Mouse (Mus musculus): ENCODE data around the gene Rhobtb3. TPM values are rescaled to one million over a fixed set of nuclear protein-coding genes. Genes with fewer than 3 reads are reported as not detected.

Gene Rhobtb3
- total and polyA plus RNA-seq, 3 experiments, result 7.1 to 38.6 (median 23.7) TPM

- Histone ChIP-seq H3K36me3 (replicated peaks) (peaks cover 9% of the 10 kb centered on the region), H3K4me1 (ENCODE audit: insufficient read depth, low read depth, low read length) (peaks cover 48% of the 10 kb centered on the region), H3K4me3 (ENCODE audit: low read depth, low read length) (no peak overlapping the region), H3K27me3 (ENCODE audit: insufficient read depth, low read length) (no peaks in the 10 kb centered on the region), H3K9me3 (replicated peaks) (no peaks in the 10 kb centered on the region)
- no peak for ATAC-seq (ENCODE audit: extremely low read depth, insufficient number of reproducible peaks, low FRiP score, poor library complexity, severe bottlenecking)
- DNase-seq (ENCODE audit: low spot score), result no peak
- TF ChIP-seq GATA1 (IDR thresholded peaks at IDR 0.05; ENCODE audit: borderline replicate concordance, low read length) (no peak), GATA2 (IDR thresholded peaks at IDR 0.05; ENCODE audit: borderline replicate concordance, low read depth, low read length) (no peak), POLR2AphosphoS5 (IDR thresholded peaks at IDR 0.05; ENCODE audit: insufficient replicate concordance, low read depth, low read length) (no peak), TAL1 (conservative IDR thresholded peaks at IDR 0.05; ENCODE audit: low read depth, low read length) (no peak), CTCF (IDR thresholded peaks at IDR 0.05; ENCODE audit: low read depth, low read length) (no peak)
Observed at GRCm38 (mm10) chr13:75838506-75838905, 105.2 kb downstream of the Rhobtb3 start.

- ATAC-seq (ENCODE audit: extremely low read depth, insufficient number of reproducible peaks, low FRiP score, poor library complexity, severe bottlenecking), result no peak
- H3K9me3 ChIP-seq (replicated peaks), result no peaks in the 10 kb centered on the region
- DNase-seq (ENCODE audit: low spot score), result no peak
- peaks cover 25% of the 10 kb centered on the region for H3K4me1 ChIP-seq (ENCODE audit: insufficient read depth, low read depth, low read length)
- no peaks in the 10 kb centered on the region for H3K36me3 ChIP-seq (replicated peaks)
- H3K4me3 ChIP-seq (ENCODE audit: low read depth, low read length), result no peak overlapping the region
- H3K27me3 ChIP-seq (ENCODE audit: insufficient read depth, low read length), result no peaks in the 10 kb centered on the region
- TF ChIP-seq TAL1 (conservative IDR thresholded peaks at IDR 0.05; ENCODE audit: low read depth, low read length) (no peak), GATA2 (IDR thresholded peaks at IDR 0.05; ENCODE audit: borderline replicate concordance, low read depth, low read length) (no peak), CTCF (IDR thresholded peaks at IDR 0.05; ENCODE audit: low read depth, low read length) (no peak), GATA1 (IDR thresholded peaks at IDR 0.05; ENCODE audit: borderline replicate concordance, low read length) (no peak), POLR2AphosphoS5 (IDR thresholded peaks at IDR 0.05; ENCODE audit: insufficient replicate concordance, low read depth, low read length) (no peak)
Observed at GRCm38 (mm10) chr13:75835461-75835860, 108.3 kb downstream of the Rhobtb3 start.

- TF ChIP-seq CTCF (IDR thresholded peaks at IDR 0.05; ENCODE audit: low read depth, low read length) (no peak), GATA1 (IDR thresholded peaks at IDR 0.05; ENCODE audit: borderline replicate concordance, low read length) (no peak), TAL1 (conservative IDR thresholded peaks at IDR 0.05; ENCODE audit: low read depth, low read length) (no peak), POLR2AphosphoS5 (IDR thresholded peaks at IDR 0.05; ENCODE audit: insufficient replicate concordance, low read depth, low read length) (no peak), GATA2 (IDR thresholded peaks at IDR 0.05; ENCODE audit: borderline replicate concordance, low read depth, low read length) (no peak)
- no peaks in the 10 kb centered on the region for H3K9me3 ChIP-seq (replicated peaks)
- no peaks in the 10 kb centered on the region for H3K36me3 ChIP-seq (replicated peaks)
- no peaks in the 10 kb centered on the region for H3K27me3 ChIP-seq (ENCODE audit: insufficient read depth, low read length)
- ATAC-seq (ENCODE audit: extremely low read depth, insufficient number of reproducible peaks, low FRiP score, poor library complexity, severe bottlenecking) (no peak), DNase-seq (ENCODE audit: low spot score) (no peak)
- H3K4me3 ChIP-seq (ENCODE audit: low read depth, low read length), result no peak overlapping the region
- H3K4me1 ChIP-seq (ENCODE audit: insufficient read depth, low read depth, low read length), result peaks cover 7% of the 10 kb centered on the region; the same call in 1 of the 2 replicates
Observed at GRCm38 (mm10) chr13:75833499-75833898, 110.2 kb downstream of the Rhobtb3 start.

- no peak for ATAC-seq (ENCODE audit: extremely low read depth, insufficient number of reproducible peaks, low FRiP score, poor library complexity, severe bottlenecking)
Observed at GRCm38 (mm10) chr13:75832697-75833096, 111.0 kb downstream of the Rhobtb3 start.

GRCm38 (mm10) chr13:75831710-75832109 lies 112.0 kb downstream of the Rhobtb3 start:
- Histone ChIP-seq H3K4me1 (ENCODE audit: insufficient read depth, low read depth, low read length) (0 out of 2 replicates have a peak, but pooled peaks cover 3% of the 10 kb centered on the region), H3K36me3 (replicated peaks) (no peaks in the 10 kb centered on the region), H3K27me3 (ENCODE audit: insufficient read depth, low read length) (no peaks in the 10 kb centered on the region), H3K4me3 (ENCODE audit: low read depth, low read length) (no peak overlapping the region), H3K9me3 (replicated peaks) (no peaks in the 10 kb centered on the region)
- TF ChIP-seq POLR2AphosphoS5 (IDR thresholded peaks at IDR 0.05; ENCODE audit: insufficient replicate concordance, low read depth, low read length), result no peak
- TF ChIP-seq GATA2 (IDR thresholded peaks at IDR 0.05; ENCODE audit: borderline replicate concordance, low read depth, low read length), result no peak
- TF ChIP-seq TAL1 (conservative IDR thresholded peaks at IDR 0.05; ENCODE audit: low read depth, low read length), result no peak
- no peak for TF ChIP-seq GATA1 (IDR thresholded peaks at IDR 0.05; ENCODE audit: borderline replicate concordance, low read length)
- no peak for TF ChIP-seq CTCF (IDR thresholded peaks at IDR 0.05; ENCODE audit: low read depth, low read length)
- ATAC-seq (ENCODE audit: extremely low read depth, insufficient number of reproducible peaks, low FRiP score, poor library complexity, severe bottlenecking) (no peak), DNase-seq (ENCODE audit: low spot score) (no peak)

More at GRCm38 (mm10) chr13:75832697-75833096, 111.0 kb downstream of the Rhobtb3 start:
- Histone ChIP-seq H3K4me3 (ENCODE audit: low read depth, low read length) (no peak overlapping the region), H3K27me3 (ENCODE audit: insufficient read depth, low read length) (no peaks in the 10 kb centered on the region), H3K36me3 (replicated peaks) (no peaks in the 10 kb centered on the region), H3K9me3 (replicated peaks) (no peaks in the 10 kb centered on the region), H3K4me1 (ENCODE audit: insufficient read depth, low read depth, low read length) (0 out of 2 replicates have a peak, but pooled peaks cover 3% of the 10 kb centered on the region)
- no peak for DNase-seq (ENCODE audit: low spot score)
- no peak for TF ChIP-seq GATA1 (IDR thresholded peaks at IDR 0.05; ENCODE audit: borderline replicate concordance, low read length)
- no peak for TF ChIP-seq TAL1 (conservative IDR thresholded peaks at IDR 0.05; ENCODE audit: low read depth, low read length)
- no peak for TF ChIP-seq CTCF (IDR thresholded peaks at IDR 0.05; ENCODE audit: low read depth, low read length)
- TF ChIP-seq POLR2AphosphoS5 (IDR thresholded peaks at IDR 0.05; ENCODE audit: insufficient replicate concordance, low read depth, low read length), result no peak
- no peak for TF ChIP-seq GATA2 (IDR thresholded peaks at IDR 0.05; ENCODE audit: borderline replicate concordance, low read depth, low read length)

GRCm38 (mm10) chr13:75830708-75831107 lies 113.0 kb downstream of the Rhobtb3 start:
- TF ChIP-seq GATA1 (IDR thresholded peaks at IDR 0.05; ENCODE audit: borderline replicate concordance, low read length), result no peak
- TF ChIP-seq TAL1 (conservative IDR thresholded peaks at IDR 0.05; ENCODE audit: low read depth, low read length), result no peak
- no peak for TF ChIP-seq POLR2AphosphoS5 (IDR thresholded peaks at IDR 0.05; ENCODE audit: insufficient replicate concordance, low read depth, low read length)
- no peak for TF ChIP-seq CTCF (IDR thresholded peaks at IDR 0.05; ENCODE audit: low read depth, low read length)
- no peak for TF ChIP-seq GATA2 (IDR thresholded peaks at IDR 0.05; ENCODE audit: borderline replicate concordance, low read depth, low read length)
- Histone ChIP-seq H3K36me3 (replicated peaks) (no peaks in the 10 kb centered on the region), H3K4me1 (ENCODE audit: insufficient read depth, low read depth, low read length) (0 out of 2 replicates have a peak, but pooled peaks cover 3% of the 10 kb centered on the region), H3K27me3 (ENCODE audit: insufficient read depth, low read length) (no peaks in the 10 kb centered on the region), H3K4me3 (ENCODE audit: low read depth, low read length) (no peak overlapping the region), H3K9me3 (replicated peaks) (no peaks in the 10 kb centered on the region)
- ATAC-seq (ENCODE audit: extremely low read depth, insufficient number of reproducible peaks, low FRiP score, poor library complexity, severe bottlenecking) (no peak), DNase-seq (ENCODE audit: low spot score) (no peak)

Measured in G1E (cell line).